Mouse (Mus musculus) midbrain, embryonic 14.5 days (tissue): ENCODE measurements around the gene Zic1. TPM values are rescaled to one million over a fixed set of nuclear protein-coding genes. Genes with fewer than 3 reads are reported as not detected.

Source experiments
- ATAC-seq: fragments of 200-750 bp; cut with Nextera tagmentation; 2 replicates; pipeline ENCODE4 v1.8.0; 2017; ENCODE audit warnings: moderate number of reproducible peaks, moderate library complexity; ENCODE audit not compliant: low FRiP score, low TSS enrichment
- DNase-seq: peaks from one replicate; pipeline ENCODE4 v3.0.0-alpha.2; 2015
- H3K27ac ChIP-seq: fragments of 300-500 bp; sonication (generic); replicated peaks from 2 replicates; pipeline ENCODE4 v1.5.1; 2014; ENCODE audit warnings: mild to moderate bottlenecking, low read depth, low read length, moderate library complexity
- H3K27me3 ChIP-seq: fragments of 300-500 bp; sonication (generic); 2 replicates; pipeline ENCODE4 v1.6.1; 2014; ENCODE audit warnings: low read length, control low read depth, mixed read lengths; ENCODE audit not compliant: control insufficient read depth, insufficient read depth
- H3K36me3 ChIP-seq: fragments of 300-500 bp; sonication (generic); 2 replicates; pipeline ENCODE4 v1.6.1; 2014; ENCODE audit warnings: low read length, control low read depth; ENCODE audit not compliant: control insufficient read depth, insufficient read depth
- H3K4me1 ChIP-seq: fragments of 300-500 bp; sonication (generic); 2 replicates; pipeline ENCODE4 v1.6.1; 2014; ENCODE audit warnings: mild to moderate bottlenecking, antibody characterized with exemption, low read length, control low read depth; ENCODE audit not compliant: control insufficient read depth, insufficient read depth
- H3K4me2 ChIP-seq: fragments of 300-500 bp; sonication (generic); 2 replicates; pipeline ENCODE4 v1.6.1; 2014; ENCODE audit warnings: mild to moderate bottlenecking, low read length, moderate library complexity
- H3K4me3 ChIP-seq: fragments of 300-500 bp; sonication (generic); replicated peaks from 2 replicates; pipeline ENCODE4 v1.5.1; 2014; ENCODE audit warnings: low read depth, low read length
- H3K9ac ChIP-seq: fragments of 300-500 bp; sonication (generic); replicated peaks from 2 replicates; pipeline ENCODE4 v1.6.1; 2014; ENCODE audit warnings: mild to moderate bottlenecking, low read length, moderate library complexity
- H3K9me3 ChIP-seq: fragments of 300-500 bp; sonication (generic); 2 replicates; pipeline ENCODE4 v1.6.1; 2016; ENCODE audit warnings: low read length, control low read depth, mixed read lengths; ENCODE audit not compliant: control insufficient read depth
- WGBS: fragments of 180-500 bp; shearing (Covaris S2); extraction: QIAGEN DNeasy Blood & Tissue Kit; methylation state at CpG from one replicate; pipeline ENCODE4 v1.1.7; 2014; 5-methylcytosine and 5-hydroxymethylcytosine counted together
- polyA plus RNA-seq: library from polyadenylated mRNA; unstranded; fragments of >200 nt; fragmentation: Nextera tagmentation; extraction: Ambion mirVana; gene quantifications from 2 replicates; pipeline ENCODE4 v1.2.1, GENCODE M21; 2014

Zic1 gene
- polyA plus RNA-seq, 1 experiment from 2014 or later: 17.8 TPM

DNA sequence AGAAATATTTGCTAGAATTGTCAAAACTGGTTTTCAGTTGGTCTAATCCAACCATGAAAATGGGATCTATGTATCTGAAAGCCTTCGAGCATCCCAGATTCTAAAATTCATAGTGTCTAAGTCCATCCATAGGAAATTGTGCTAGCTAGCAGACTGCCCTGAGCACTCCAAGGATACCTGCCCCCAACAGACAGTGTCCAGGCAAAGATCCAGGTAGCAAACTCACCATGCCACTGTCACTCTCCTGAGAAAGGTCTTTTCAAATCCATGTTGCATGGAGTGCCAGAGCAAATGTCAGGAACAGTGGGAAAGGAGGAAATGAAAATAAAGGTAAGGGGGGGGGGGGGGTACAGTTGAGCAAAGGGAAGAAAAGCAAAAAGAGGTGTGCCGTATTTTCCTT, 18.0 kb downstream of the Zic1 start:
- Histone ChIP-seq H3K9ac (no peak overlapping the region), H3K4me1 (peaks cover 6% of the 10 kb centered on the region; the same call in 1 of the 2 replicates), H3K4me3 (no peak overlapping the region), H3K36me3 (no peaks in the 10 kb centered on the region), H3K27me3 (peaks cover 40% of the 10 kb centered on the region), H3K27ac (no peak overlapping the region), H3K9me3 (no peaks in the 10 kb centered on the region), H3K4me2 (no peak overlapping the region)
- DNase-seq: no peak
- WGBS: 73% methylated on average over 2 of the region's 2 CpGs
- ATAC-seq: no peak

Other genes starting within 250 kb of the Zic1 start
- gene Zic4, start 3.4 kb downstream of the Zic1 start, polyA plus RNA-seq: 32.4 and 49.1 TPM in 2 replicates